ENCODE assay signal across 11 mouse cellular contexts in genomic region chr2:33132306-33132705, GRCm38 (mm10). TPM values are rescaled to one million over a fixed set of nuclear protein-coding genes. Genes with fewer than 3 reads are reported as not detected.
A peak's percentile ranks its signal among the peaks of the same experiment; 100 is the strongest.
DNase-seq lines count a peak whose midpoint lies in the region; ATAC-seq and TF ChIP-seq lines count a peak whose summit lies in the region.
"Had no signal": no experiment of that assay in that cellular context is flagged by ENCODE, and none has a peak within 500 bp of the region (broad histone marks: within the 10 kb centered on the region; RNA-seq: fewer than 3 reads in every experiment).

No protein-coding gene starts in this region.

- TF ChIP-seq POLR2A in testis, adult 2 months (IDR thresholded peaks at IDR 0.05; ENCODE audit: control insufficient read depth, low read depth, low read length), result no peak

- peaks cover 6 to 13% of the 10 kb centered on the region in 2 experiments; a peak in 3 of 4 replicates for H3K4me1 ChIP-seq in heart, embryonic 14.5 days (ENCODE audit: control insufficient read depth in 2 of 2, insufficient read depth in 2 of 2, low read length in 2 of 2)
- peaks cover 14% of the 10 kb centered on the region for H3K4me1 ChIP-seq in testis, adult 2 months (ENCODE audit: control insufficient read depth, insufficient read depth, low read length)

- H3K27me3 ChIP-seq in heart, embryonic 14.5 days (ENCODE audit: control insufficient read depth, insufficient read depth, low read length), result peaks cover 7% of the 10 kb centered on the region; the same call in 1 of the 2 replicates
- no peaks in the 10 kb centered on the region for H3K27me3 ChIP-seq in testis, adult 2 months (ENCODE audit: control insufficient read depth, insufficient read depth, low read length)
- H3K27me3 ChIP-seq: neural tube, embryonic 15.5 days had no signal

- 3% methylated on average over 7 of the region's 7 CpGs for WGBS in heart, embryonic 14.5 days

- ATAC-seq in heart, embryonic 14.5 days (ENCODE audit: insufficient number of reproducible peaks, insufficient read depth, low FRiP score, low read depth), result no peak

- intact Hi-C loops in heart, postnatal 10 days (cut with DNase I), result loop anchor here (2.0 kb wide), 1 partner anchor 142 kb away; no protein-coding TSS in a partner anchor

- TF ChIP-seq CTCF in testis, adult 2 months (IDR thresholded peaks at IDR 0.05; ENCODE audit: control insufficient read depth, insufficient read depth, insufficient replicate concordance, low read depth, low read length), result no peak

- H3K36me3 ChIP-seq in heart, embryonic 14.5 days (ENCODE audit: control insufficient read depth, insufficient read depth, low read length), result no peaks in the 10 kb centered on the region
- H3K36me3 ChIP-seq in testis, adult 2 months (ENCODE audit: control insufficient read depth, insufficient read depth, low read length), result no peaks in the 10 kb centered on the region; the same call in 1 of the 2 replicates

- H3K4me3 ChIP-seq in heart, embryonic 14.5 days (ENCODE audit: control insufficient read depth in 1 of 2, insufficient read depth in 1 of 2, low read depth in 1 of 2, low read length in 2 of 2), result no peak overlapping the region
- peak overlapping the region; percentile 94 for H3K4me3 ChIP-seq in testis, adult 2 months (ENCODE audit: control insufficient read depth, low read depth, low read length)

- no peak overlapping the region for H3K27ac ChIP-seq in heart, embryonic 14.5 days (replicated peaks in 1 of 2; ENCODE audit: control insufficient read depth in 1 of 2, insufficient read depth in 1 of 2, low read depth in 2 of 2, low read length in 2 of 2)
- H3K27ac ChIP-seq in testis, adult 2 months (ENCODE audit: control insufficient read depth, insufficient read depth, low read depth, low read length), result no peak overlapping the region; the same call in 1 of the 2 replicates
- H3K27ac ChIP-seq: forebrain, embryonic 12.5 days had no signal

- H3K4me2 ChIP-seq in heart, embryonic 14.5 days (ENCODE audit: low read length), result 0 out of 2 replicates have a peak overlapping the region, but pooled peaks have one; percentile 91

- no peak overlapping the region for H3K9ac ChIP-seq in heart, embryonic 14.5 days (ENCODE audit: low read length)
- H3K9ac ChIP-seq: neural tube, embryonic 15.5 days had no signal

- peak; percentile 27 to 44 for DNase-seq in adrenal gland, adult (ENCODE audit: inconsistent age in 2 of 2, low spot score in 1 of 2)
- DNase-seq in adrenal gland, postnatal 36 days, result no peak
- DNase-seq in heart, postnatal 10 days, result no peak
- no peak for DNase-seq in testis, postnatal 14 days (ENCODE audit: low spot score)
- DNase-seq in thymus, postnatal 4 days, result peak; percentile 53
- DNase-seq in embryo, embryonic 10 days (ENCODE audit: low spot score), result no peak

- H3K9me3 ChIP-seq in heart, embryonic 14.5 days (ENCODE audit: control insufficient read depth, low read length), result no peaks in the 10 kb centered on the region
- H3K9me3 ChIP-seq: forebrain, embryonic 12.5 days; megakaryocyte, embryonic 14.5 days; neural tube, embryonic 15.5 days had no signal

RNA-seq across cellular contexts. Expression of gene Garnl3, which starts 0.9 kb away (rescaled TPM):
- 10 to 100 TPM; 11.6 to 15.3 TPM for total RNA-seq in adrenal gland, postnatal 36 days (2021)
- 9.0 and 11.0 TPM in 2 replicates for polyA plus RNA-seq in heart, embryonic 14.5 days (2014; fragmentation: Nextera tagmentation; extraction: Ambion mirVana)
- 1 to 10 TPM; 9.2 to 9.9 TPM for total RNA-seq in heart, postnatal 10 days (2021)
- 46.5 and 54.3 TPM in 2 replicates for polyA plus RNA-seq in testis, adult 2 months (2012; rRNA removed)

Comparison
In these comparisons a context has a peak if more than half of its experiments do, and no peak if none do; other contexts are left out.
1. DNase-seq: peak in adrenal gland, adult (2 of 2) and thymus, postnatal 4 days (single experiment); none in adrenal gland, postnatal 36 days (0 of 2), heart, postnatal 10 days (0 of 2), testis, postnatal 14 days (single experiment) and embryo, embryonic 10 days (single experiment).